Mouse (Mus musculus) heart, embryonic 14.5 days (tissue): ENCODE measurements around the gene Epha4. TPM values are rescaled to one million over a fixed set of nuclear protein-coding genes. Genes with fewer than 3 reads are reported as not detected.

Source experiments
- ATAC-seq: fragments of 200-750 bp; cut with Nextera tagmentation; 2 replicates; pipeline ENCODE4 v1.8.0; 2017; ENCODE audit warnings: low read depth, moderate TSS enrichment; ENCODE audit not compliant: insufficient number of reproducible peaks, insufficient read depth, low FRiP score
- H3K27ac ChIP-seq, 2 experiments: fragments of 200-500 bp in 1 of 2; fragments of 300-500 bp in 1 of 2; sonication (generic) in 1 of 2; replicated peaks in 1 of 2; 2 replicates each; pipeline ENCODE4 v1.5.1; 2012 to 2014; ENCODE audit warnings: low read depth in 2 of 2, low read length in 2 of 2, control low read depth in 1 of 2, mild to moderate bottlenecking in 1 of 2, mixed read lengths in 1 of 2; ENCODE audit not compliant: control insufficient read depth in 1 of 2, insufficient read depth in 1 of 2
- H3K27me3 ChIP-seq: fragments of 300-500 bp; sonication (generic); 2 replicates; pipeline ENCODE4 v1.6.1; 2014; ENCODE audit warnings: mild to moderate bottlenecking, low read length, control low read depth; ENCODE audit not compliant: control insufficient read depth, insufficient read depth
- H3K36me3 ChIP-seq: fragments of 300-500 bp; sonication (generic); 2 replicates; pipeline ENCODE4 v1.6.1; 2014; ENCODE audit warnings: mild to moderate bottlenecking, control low read depth, low read length, mixed read lengths; ENCODE audit not compliant: control insufficient read depth, insufficient read depth
- H3K4me1 ChIP-seq, 2 experiments: fragments of 200-500 bp in 1 of 2; fragments of 300-500 bp in 1 of 2; sonication (generic) in 1 of 2; 2 replicates each; pipeline ENCODE4 v1.6.1; 2012 to 2014; ENCODE audit warnings: low read length in 2 of 2, control low read depth in 1 of 2, mixed read lengths in 1 of 2; ENCODE audit not compliant: control insufficient read depth in 2 of 2, insufficient read depth in 2 of 2
- H3K4me2 ChIP-seq: fragments of 300-500 bp; sonication (generic); 2 replicates; pipeline ENCODE4 v1.6.1; 2014; ENCODE audit warnings: mild to moderate bottlenecking, low read length
- H3K4me3 ChIP-seq, 2 experiments: fragments of 200-500 bp in 1 of 2; fragments of 300-500 bp in 1 of 2; sonication (generic) in 1 of 2; 2 replicates each; pipeline ENCODE4 v1.5.1; 2012 to 2014; ENCODE audit warnings: low read length in 2 of 2, mild to moderate bottlenecking in 2 of 2, control low read depth in 1 of 2, low read depth in 1 of 2, moderate library complexity in 1 of 2; ENCODE audit not compliant: control insufficient read depth in 1 of 2, insufficient read depth in 1 of 2
- H3K9ac ChIP-seq: fragments of 300-500 bp; sonication (generic); 2 replicates; pipeline ENCODE4 v1.6.1; 2014; ENCODE audit warnings: mild to moderate bottlenecking, low read length
- H3K9me3 ChIP-seq: fragments of 300-500 bp; sonication (generic); 2 replicates; pipeline ENCODE4 v1.6.1; 2016; ENCODE audit warnings: low read length, control low read depth; ENCODE audit not compliant: control insufficient read depth
- WGBS: fragments of 180-500 bp; shearing (Covaris S2); extraction: QIAGEN DNeasy Blood & Tissue Kit; methylation state at CpG from one replicate; pipeline ENCODE4 v1.1.7; 2014; 5-methylcytosine and 5-hydroxymethylcytosine counted together
- polyA plus RNA-seq: library from polyadenylated mRNA; unstranded; fragments of >200 nt; fragmentation: Nextera tagmentation; extraction: Ambion mirVana; gene quantifications from 2 replicates; pipeline ENCODE4 v1.2.1, GENCODE M21; 2014

Gene Epha4
- polyA plus RNA-seq, 1 experiment from 2014 or later, result 14.1 TPM

DNA sequence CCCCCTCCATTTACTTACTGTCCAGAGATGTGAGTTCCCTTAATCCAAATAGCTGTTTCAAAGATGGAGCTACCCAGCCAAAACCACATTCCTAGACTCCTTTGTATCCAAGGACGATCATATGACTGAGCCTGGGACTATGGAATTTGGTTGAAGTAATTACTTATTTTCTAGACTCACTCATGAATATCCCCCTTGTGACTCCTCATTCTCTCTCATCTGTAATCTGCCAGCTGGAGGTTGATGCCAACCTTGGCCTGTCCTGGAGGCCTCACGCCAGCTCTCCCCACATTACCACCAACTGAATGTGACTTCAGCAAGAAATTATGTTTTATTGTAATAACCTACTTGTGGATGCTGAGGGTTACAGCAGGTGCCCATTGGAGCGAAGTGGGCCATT is 104.7 kb downstream of the Epha4 start:
- Histone ChIP-seq H3K9me3 (no peaks in the 10 kb centered on the region), H3K27ac (no peak overlapping the region), H3K4me2 (no peak overlapping the region), H3K4me3 (no peak overlapping the region), H3K9ac (no peak overlapping the region), H3K36me3 (no peaks in the 10 kb centered on the region), H3K27me3 (no peaks in the 10 kb centered on the region), H3K4me1 (peaks cover 0 to 7% of the 10 kb centered on the region in 2 experiments; a peak in 2 of 4 replicates)
- WGBS, result 95% methylated on average over 3 of the region's 3 CpGs
- no peak for ATAC-seq

DNA sequence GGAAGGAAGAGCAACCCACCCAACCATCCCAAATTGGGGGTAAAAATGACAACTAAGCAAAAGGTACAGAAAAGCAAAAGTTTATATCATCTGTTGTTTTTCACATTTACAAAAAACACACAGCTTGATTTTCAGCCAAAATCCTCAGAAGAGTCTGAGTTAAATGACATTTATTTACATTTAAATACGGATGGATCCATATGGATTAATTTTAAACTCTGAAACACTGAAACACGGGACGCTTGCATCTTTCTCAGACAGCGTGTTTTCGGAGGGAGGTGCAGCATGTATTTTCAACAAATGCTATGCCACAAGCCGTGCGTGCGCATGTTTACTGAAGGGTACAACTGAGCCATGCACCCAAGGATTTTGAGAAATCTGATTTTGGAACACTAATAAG is 105.4 kb downstream of the Epha4 start:
- Histone ChIP-seq H3K36me3 (no peaks in the 10 kb centered on the region), H3K4me3 (no peak overlapping the region), H3K9ac (no peak overlapping the region), H3K9me3 (no peaks in the 10 kb centered on the region), H3K27ac (no peak overlapping the region), H3K27me3 (no peaks in the 10 kb centered on the region), H3K4me1 (peaks cover 2 to 9% of the 10 kb centered on the region in 2 experiments; a peak in 3 of 4 replicates), H3K4me2 (no peak overlapping the region)
- WGBS, result 93% methylated on average over 8 of the region's 8 CpGs
- no peak for ATAC-seq

DNA sequence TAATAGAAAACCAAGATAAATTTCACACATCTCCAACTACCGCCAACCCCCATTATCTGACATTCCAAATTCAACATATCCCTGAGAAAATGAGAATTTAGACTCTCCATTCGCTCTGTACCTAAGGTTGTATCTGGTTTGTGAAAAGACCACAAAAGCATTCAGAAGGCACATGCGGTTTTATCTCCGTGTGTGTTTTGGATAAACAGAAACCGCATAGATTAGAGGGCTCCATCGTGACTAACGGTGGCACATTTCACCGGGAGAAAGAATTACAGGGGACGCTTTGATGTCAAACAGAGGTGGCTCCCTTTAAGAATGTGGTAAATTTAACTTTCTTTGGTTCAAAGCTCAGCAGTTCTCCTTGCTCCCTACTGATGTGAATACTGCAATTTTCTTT is 107.5 kb downstream of the Epha4 start:
- no peaks in the 10 kb centered on the region for H3K9me3 ChIP-seq
- ATAC-seq, result no peak
- no peak overlapping the region for H3K4me2 ChIP-seq
- no peaks in the 10 kb centered on the region for H3K27me3 ChIP-seq
- H3K4me3 ChIP-seq, result no peak overlapping the region
- H3K9ac ChIP-seq, result no peak overlapping the region
- peaks cover 7% of the 10 kb centered on the region in 2 experiments; a peak in 3 of 4 replicates for H3K4me1 ChIP-seq
- H3K36me3 ChIP-seq, result no peaks in the 10 kb centered on the region
- no peak overlapping the region for H3K27ac ChIP-seq
- WGBS, result 29% methylated on average over 9 of the region's 9 CpGs

DNA sequence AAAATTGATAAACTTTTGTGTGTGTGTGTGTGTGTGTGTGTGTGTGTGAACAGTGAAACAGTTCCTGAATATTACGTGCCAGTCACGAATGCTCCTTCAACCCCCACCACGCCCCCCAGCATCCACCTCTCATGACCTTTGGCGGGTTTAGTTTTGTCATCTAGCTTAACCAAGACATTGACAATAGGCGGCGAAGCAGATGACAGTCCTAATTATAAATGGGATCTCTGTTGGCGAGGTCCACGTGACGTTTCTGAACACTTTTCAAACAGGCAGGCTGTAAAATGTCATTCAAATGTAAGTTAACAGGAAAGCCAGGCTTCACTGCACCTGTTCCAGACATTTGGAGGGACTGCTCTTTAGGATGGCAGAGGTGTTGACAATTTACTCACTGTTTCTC is 108.3 kb downstream of the Epha4 start:
- Histone ChIP-seq H3K9me3 (no peaks in the 10 kb centered on the region), H3K9ac (no peak overlapping the region), H3K4me3 (no peak overlapping the region), H3K36me3 (no peaks in the 10 kb centered on the region), H3K27ac (no peak overlapping the region), H3K27me3 (no peaks in the 10 kb centered on the region), H3K4me1 (peaks cover 3 to 7% of the 10 kb centered on the region in 2 experiments; a peak in 3 of 4 replicates), H3K4me2 (no peak overlapping the region)
- ATAC-seq, result no peak
- 78% methylated on average over 9 of the region's 9 CpGs for WGBS

DNA sequence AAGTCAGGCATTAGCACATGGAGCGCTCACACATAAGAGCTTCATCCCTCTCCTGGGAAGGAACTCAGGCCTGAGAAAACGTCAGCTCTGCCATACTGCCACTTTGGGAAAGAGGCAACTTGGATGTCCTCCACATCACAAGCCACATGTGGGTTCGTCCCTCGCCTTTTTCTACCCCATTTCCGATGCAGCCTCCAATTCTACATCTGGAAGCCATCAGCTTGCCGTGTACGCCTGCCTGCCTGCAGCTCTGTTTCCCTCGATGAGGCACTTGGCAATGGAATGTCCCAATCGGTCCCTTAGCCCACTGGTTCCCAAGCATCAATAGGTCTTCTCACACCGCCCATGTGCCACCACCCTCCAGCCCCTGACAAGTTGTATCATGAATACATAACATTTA is 110.4 kb downstream of the Epha4 start:
- Histone ChIP-seq H3K27ac (no peak overlapping the region), H3K27me3 (no peaks in the 10 kb centered on the region), H3K4me2 (no peak overlapping the region), H3K9me3 (no peaks in the 10 kb centered on the region), H3K4me3 (no peak overlapping the region), H3K4me1 (peaks cover 3 to 7% of the 10 kb centered on the region in 2 experiments; a peak in 3 of 4 replicates), H3K9ac (no peak overlapping the region), H3K36me3 (no peaks in the 10 kb centered on the region)
- 43% methylated on average over 10 of the region's 10 CpGs for WGBS
- no peak for ATAC-seq

DNA sequence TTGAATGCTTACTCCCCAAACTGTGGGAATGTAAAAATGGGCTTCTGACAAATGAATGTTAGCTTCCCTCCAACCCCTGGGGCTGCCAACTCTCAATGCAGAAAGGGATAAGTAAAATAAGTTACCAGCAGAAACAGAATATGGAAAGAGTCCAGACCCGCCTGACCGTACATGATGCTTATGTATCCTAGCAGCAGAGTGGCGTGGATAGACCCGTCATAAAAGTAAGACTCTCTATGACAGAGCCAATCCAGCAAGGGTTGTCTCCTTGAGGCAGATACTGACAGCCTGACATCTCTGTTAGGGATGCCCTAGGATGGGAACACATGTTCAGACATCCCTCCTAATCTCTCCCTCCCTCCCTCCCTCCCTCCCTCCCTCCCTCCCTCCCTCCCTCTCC is 111.9 kb downstream of the Epha4 start:
- Histone ChIP-seq H3K27me3 (no peaks in the 10 kb centered on the region), H3K27ac (no peak overlapping the region), H3K4me1 (peaks cover 3 to 7% of the 10 kb centered on the region in 2 experiments; a peak in 3 of 4 replicates), H3K9ac (no peak overlapping the region), H3K4me2 (no peak overlapping the region), H3K36me3 (no peaks in the 10 kb centered on the region; the same call in 1 of the 2 replicates), H3K4me3 (no peak overlapping the region), H3K9me3 (no peaks in the 10 kb centered on the region)
- WGBS, result 52% methylated on average over 4 of the region's 4 CpGs
- no peak for ATAC-seq

DNA sequence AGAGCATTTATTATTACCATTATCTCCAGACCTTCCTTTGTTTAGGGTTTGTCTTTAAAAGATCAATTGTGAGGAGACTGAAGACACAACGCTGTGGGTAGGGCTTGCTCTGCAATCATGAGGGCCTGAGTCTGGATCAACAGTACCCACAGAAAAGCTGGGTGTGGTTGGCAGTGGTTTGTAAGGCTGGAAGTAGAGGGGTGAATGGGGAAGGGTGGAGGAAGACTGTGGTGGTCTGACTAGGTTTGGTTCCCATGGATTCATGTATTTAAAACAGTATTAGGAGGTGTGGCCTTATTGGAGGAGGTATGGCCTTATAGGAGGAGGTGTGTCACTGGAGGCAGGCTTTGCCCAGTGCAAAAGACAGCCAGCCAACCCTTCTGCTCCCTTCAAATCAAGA is 113.4 kb downstream of the Epha4 start:
- Histone ChIP-seq H3K27me3 (no peaks in the 10 kb centered on the region), H3K4me1 (peaks cover 3 to 7% of the 10 kb centered on the region in 2 experiments; a peak in 3 of 4 replicates), H3K9me3 (no peaks in the 10 kb centered on the region), H3K36me3 (peaks cover 4% of the 10 kb centered on the region; the same call in 1 of the 2 replicates), H3K4me2 (no peak overlapping the region), H3K27ac (no peak overlapping the region), H3K4me3 (no peak overlapping the region), H3K9ac (no peak overlapping the region)
- WGBS, result 65% methylated on average over 1 of the region's 1 CpGs
- no peak for ATAC-seq

DNA sequence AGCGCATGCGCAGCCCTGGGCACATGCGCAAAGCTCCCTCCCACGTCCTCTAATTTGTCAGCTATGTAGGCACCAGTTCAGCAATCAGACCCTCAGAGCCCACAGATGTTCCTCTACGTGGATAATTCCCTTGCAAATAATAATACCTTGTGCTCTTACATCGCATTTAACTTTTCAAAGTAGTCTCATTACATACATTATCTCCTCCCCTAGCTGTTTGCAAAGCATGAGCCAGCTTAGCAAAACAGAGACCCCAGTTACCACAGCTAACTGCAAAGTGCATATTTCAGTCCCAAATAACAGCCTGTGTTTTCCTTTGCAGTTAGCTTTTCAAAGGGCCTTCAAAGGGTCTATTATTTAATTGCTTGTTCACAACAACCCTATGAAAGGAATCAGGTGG is 123.3 kb downstream of the Epha4 start:
- Histone ChIP-seq H3K4me1 (peaks cover 4 to 13% of the 10 kb centered on the region in 2 experiments), H3K9me3 (no peaks in the 10 kb centered on the region), H3K4me3 (no peak overlapping the region), H3K27me3 (no peaks in the 10 kb centered on the region), H3K4me2 (no peak overlapping the region), H3K9ac (no peak overlapping the region), H3K27ac (no peak overlapping the region), H3K36me3 (no peaks in the 10 kb centered on the region)
- no peak for ATAC-seq
- 85% methylated on average over 6 of the region's 6 CpGs for WGBS
